Mouse (Mus musculus): ENCODE measurements at regions not wholly inside any gene's neighbourhood (a gene's known extent, or its start where the extent isn't known, plus 50 kb on each side); places are given as distances from the start of the nearest gene placed in this dataset.

- no peak; the same call in 1 of the 2 replicates for ATAC-seq (ENCODE audit: low TSS enrichment)
Measured at GRCm38 (mm10) chr6:144876758-144877157, 95.0 kb upstream of the Sox5 start.

- ATAC-seq (ENCODE audit: low TSS enrichment) = no peak
Measured at GRCm38 (mm10) chr6:144875862-144876261, 94.1 kb upstream of the Sox5 start.

GRCm38 (mm10) chr6:144874251-144874650 lies 92.5 kb upstream of the Sox5 start:
- no peak for ATAC-seq (ENCODE audit: low TSS enrichment)

- ATAC-seq (ENCODE audit: low TSS enrichment) = no peak
Measured at GRCm38 (mm10) chr6:144870949-144871348, 89.2 kb upstream of the Sox5 start.

GRCm38 (mm10) chr6:144867333-144867732 lies 85.6 kb upstream of the Sox5 start:
- ATAC-seq (ENCODE audit: low TSS enrichment) = 0 out of 2 replicates have a peak, but pooled peaks have one; percentile 57

- ATAC-seq (ENCODE audit: low TSS enrichment) = no peak
Measured at GRCm38 (mm10) chr6:144864026-144864425, 82.2 kb upstream of the Sox5 start.

- ATAC-seq (ENCODE audit: low TSS enrichment) = no peak
Measured at GRCm38 (mm10) chr6:144863430-144863994, 81.7 kb upstream of the Sox5 start.

GRCm38 (mm10) chr6:144841510-144841909 lies 59.7 kb upstream of the Sox5 start:
- ATAC-seq (ENCODE audit: low TSS enrichment) = no peak

- no peak for ATAC-seq (ENCODE audit: low TSS enrichment)
Measured at GRCm38 (mm10) chr6:144839383-144839782, 57.6 kb upstream of the Sox5 start.

- ATAC-seq (ENCODE audit: low TSS enrichment) = no peak
Measured at GRCm38 (mm10) chr6:144834323-144835183, 52.8 kb upstream of the Sox5 start.
